Mouse (Mus musculus): ENCODE results near the gene Fyn.

DNA sequence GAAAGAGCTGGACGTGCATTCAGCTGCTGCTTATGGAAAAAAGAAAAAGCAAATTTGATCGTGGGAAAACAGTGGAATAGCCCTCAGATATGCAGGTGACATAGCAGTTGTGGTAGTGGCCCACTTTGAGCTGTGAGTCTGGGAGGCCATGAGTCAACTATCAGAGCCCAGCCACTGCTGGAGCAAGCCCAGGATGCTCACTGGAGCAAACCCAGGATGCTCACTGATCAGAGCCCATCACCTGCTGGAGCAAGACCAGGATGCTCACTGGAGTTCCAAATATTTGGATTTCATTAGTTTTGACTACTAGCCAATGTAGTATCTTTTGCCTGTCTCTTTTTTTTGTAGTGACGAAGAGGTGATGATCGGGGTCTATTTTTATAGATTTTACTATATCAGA, 35.5 kb downstream of the Fyn start:
- TF ChIP-seq CTCF (IDR thresholded peaks at IDR 0.05; ENCODE audit: borderline replicate concordance, insufficient read depth, low read length) (no peak), POLR2A (IDR thresholded peaks at IDR 0.05; ENCODE audit: low read depth, low read length) (no peak)

Measured in embryonic fibroblast, embryonic 13.5 days (primary cell).